Mouse (Mus musculus) thymus, adult 2 months (tissue): ENCODE measurements around the gene Upf1.

ENCODE experiments used
- CTCF ChIP-seq: fragments of 200-500 bp; IDR thresholded peaks from 2 replicates; pipeline ENCODE4 v1.5.1; 2012; ENCODE audit warnings: mild to moderate bottlenecking, control low read depth, low read length, moderate library complexity, borderline replicate concordance; ENCODE audit not compliant: control insufficient read depth, poor library complexity, insufficient read depth; ENCODE audit errors: extremely low read depth
- POLR2A ChIP-seq: fragments of 200-500 bp; IDR thresholded peaks from 2 replicates; pipeline ENCODE4 v1.6.1; 2012; ENCODE audit warnings: mild to moderate bottlenecking, low read length, control low read depth, moderate library complexity; ENCODE audit not compliant: control insufficient read depth, poor library complexity, insufficient read depth; ENCODE audit errors: extremely low read depth

- TF ChIP-seq CTCF (no peak), POLR2A (no peak)
Measured at GRCm38 (mm10) chr8:70344279-70344678, 8.8 kb downstream of the Upf1 start.
